Mouse (Mus musculus): ENCODE data around the gene Cyb561d1.
"Not testable (repeated sequence)": the region's sequence is repeated elsewhere in the genome, so short reads cannot be mapped to it uniquely, and the experiment has no call there.

Gene Cyb561d1

DNA sequence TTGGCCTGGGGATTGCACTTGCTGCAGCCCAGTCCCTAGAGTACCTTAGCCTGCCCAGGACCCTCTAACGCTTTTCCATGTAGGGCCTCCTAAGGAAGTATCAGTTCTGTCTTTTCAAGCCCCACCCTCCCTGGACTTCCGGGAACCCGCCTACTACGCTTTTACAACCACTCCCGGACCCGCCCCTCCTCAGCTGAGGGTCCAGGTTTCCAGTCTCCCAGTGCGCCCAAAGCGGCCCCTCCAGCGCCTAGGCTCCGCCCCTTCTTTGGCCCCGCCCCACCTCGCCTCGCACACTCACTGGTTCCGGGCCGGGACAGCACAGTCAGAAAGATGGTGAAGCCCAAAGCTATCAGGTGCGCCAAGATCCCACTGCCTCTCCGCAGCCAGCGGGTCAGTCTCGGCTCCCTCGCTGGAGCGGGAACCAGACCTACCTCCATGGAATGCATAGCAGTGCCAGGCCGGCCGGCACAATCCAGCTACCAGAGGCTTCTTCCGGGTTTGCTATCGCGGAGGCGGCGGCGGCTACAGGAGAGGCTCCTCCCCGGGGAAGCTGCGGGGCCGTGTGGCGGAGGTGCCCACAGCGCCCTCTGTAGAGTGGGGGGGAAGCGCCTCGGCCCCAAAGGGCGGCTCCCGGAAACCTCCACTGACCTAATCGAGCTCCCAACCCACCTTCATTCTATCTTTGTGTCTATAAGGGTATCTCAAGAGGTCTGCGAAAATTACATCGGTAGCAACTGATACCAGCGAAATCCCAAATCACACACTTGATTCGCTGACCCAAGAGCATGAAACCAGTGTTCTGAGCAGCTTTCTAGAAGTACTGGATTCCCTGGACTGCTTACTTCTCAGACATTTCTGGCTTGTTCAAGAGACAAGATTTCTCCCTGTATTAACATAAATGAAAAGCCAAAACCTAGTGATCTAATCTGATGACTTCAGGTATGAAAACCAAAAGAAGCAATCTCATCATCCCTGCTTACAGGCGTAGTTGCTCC, at the start of gene Cyb561d1:
Gene Cyb561d1, minus strand, starts transcription at position 884 of the 995 bp plus-strand sequence.
- peak; percentile 85 to 92 for DNase-seq (ENCODE audit: low spot score in 2 of 2)

DNA sequence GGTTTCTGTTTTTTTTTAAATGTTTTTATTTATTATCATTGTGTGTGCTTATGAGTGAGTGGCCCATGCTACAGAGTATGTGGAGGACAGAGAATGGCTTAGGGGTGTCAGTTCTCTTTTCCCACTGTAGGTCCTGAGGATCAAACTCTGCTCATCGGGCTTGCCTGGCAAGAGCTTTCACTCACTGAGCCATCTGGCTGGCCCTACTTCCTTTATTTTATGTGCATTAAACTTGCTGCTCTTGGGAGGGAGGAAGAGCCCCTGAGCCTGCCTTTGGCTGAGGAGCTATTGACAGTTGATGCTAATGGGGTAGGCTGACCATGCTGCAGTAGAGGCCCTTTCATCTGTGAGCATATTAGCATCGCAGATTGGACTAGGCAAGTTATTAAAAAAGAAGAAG, 45.8 kb upstream of the Cyb561d1 start:
- no peak for DNase-seq (ENCODE audit: low spot score in 2 of 2)

DNA sequence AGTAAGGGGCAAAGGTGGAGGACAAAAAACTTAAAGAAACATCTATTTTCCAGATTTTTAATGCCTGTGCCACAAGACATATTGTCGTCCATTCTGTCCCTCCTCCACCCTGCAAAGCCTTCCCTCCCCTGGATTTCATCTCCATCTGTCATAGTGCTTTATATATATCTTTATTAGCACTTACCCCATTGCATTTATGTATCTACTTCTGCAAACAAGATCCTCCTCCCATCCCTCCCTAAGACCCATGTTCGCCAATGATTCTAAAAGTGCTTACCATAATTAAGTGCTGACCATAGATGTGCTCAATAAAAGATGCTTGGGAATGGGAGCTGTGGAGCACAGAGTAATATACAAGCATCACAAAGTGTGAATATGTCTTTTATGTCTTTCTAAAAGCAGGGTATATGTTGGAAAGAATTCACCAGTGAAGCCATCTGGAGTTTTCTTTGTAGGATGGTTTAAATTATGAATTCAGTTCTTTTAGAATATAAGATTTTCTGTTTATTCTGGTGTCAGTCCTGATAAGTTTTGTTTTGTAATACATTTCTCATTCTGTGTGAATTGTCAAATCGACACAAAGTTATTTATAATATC, 40.3 kb upstream of the Cyb561d1 start:
- no peak for DNase-seq (ENCODE audit: low spot score in 2 of 2)

- not testable (repeated sequence) for DNase-seq (ENCODE audit: low spot score in 2 of 2)
These were observed 36.6 kb upstream of the Cyb561d1 start for GRCm38 (mm10) chr3:108237474-108238102.

- no peak for DNase-seq (ENCODE audit: low spot score in 2 of 2)
These were observed 30.6 kb upstream of the Cyb561d1 start for GRCm38 (mm10) chr3:108231646-108232045.

- DNase-seq (ENCODE audit: low spot score in 2 of 2): no peak
These were observed 26.5 kb upstream of the Cyb561d1 start for GRCm38 (mm10) chr3:108227521-108227920.

DNA sequence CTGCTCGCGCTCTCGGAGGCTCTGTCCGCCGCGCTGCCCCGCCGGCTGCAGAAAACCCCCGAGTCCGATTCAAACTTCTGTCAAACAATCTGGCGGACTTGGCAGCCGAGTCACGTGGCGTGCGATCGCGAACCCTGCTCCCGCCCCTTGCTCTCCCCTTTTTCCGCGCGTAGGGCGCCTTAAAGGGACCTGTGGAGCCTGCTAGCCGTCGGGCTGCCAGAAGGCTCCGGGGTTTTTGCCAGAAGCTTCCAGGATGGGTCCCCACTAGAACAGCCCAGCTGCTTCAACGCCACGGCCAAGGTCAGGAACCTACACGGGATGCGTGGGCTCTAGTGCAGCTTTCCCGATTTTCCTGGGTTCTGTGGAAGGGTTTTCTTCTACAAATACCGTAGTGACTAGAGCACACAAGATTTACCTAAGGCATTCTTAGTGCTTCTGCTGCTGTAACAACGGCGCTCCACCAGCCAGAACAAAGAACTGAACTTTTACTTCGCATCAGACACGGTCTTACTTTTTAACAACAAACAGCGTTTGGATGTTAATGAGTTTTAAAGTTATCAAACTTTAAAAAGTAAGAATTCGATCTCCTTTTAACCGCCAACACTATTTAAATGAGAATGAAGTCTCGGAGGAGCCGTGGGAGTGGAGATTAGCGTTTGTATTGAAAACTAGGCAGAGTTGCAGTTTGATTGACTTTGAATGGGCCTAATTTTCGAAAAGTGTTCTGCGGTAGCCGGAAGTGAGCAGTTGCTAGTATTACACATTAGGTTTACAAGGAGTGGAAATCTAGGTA, 25.7 kb upstream of the Cyb561d1 start, which contains the start of gene Sypl2:
Gene Sypl2, minus strand, starts transcription at position 91 of the 793 bp plus-strand sequence.
- DNase-seq (ENCODE audit: low spot score in 2 of 2): no peak

- no peak for DNase-seq (ENCODE audit: low spot score in 2 of 2)
These were observed 24.9 kb upstream of the Cyb561d1 start for GRCm38 (mm10) chr3:108225711-108226557.

GRCm38 (mm10) chr3:108220661-108221060, 19.6 kb upstream of the Cyb561d1 start:
- DNase-seq (ENCODE audit: low spot score in 2 of 2): no peak

GRCm38 (mm10) chr3:108214734-108215133, 13.7 kb upstream of the Cyb561d1 start:
- DNase-seq (ENCODE audit: low spot score in 2 of 2): no peak

- DNase-seq (ENCODE audit: low spot score in 2 of 2): peak in 1 of 2 experiments; percentile 4
These were observed 11.4 kb upstream of the Cyb561d1 start for GRCm38 (mm10) chr3:108212406-108212805.

DNA sequence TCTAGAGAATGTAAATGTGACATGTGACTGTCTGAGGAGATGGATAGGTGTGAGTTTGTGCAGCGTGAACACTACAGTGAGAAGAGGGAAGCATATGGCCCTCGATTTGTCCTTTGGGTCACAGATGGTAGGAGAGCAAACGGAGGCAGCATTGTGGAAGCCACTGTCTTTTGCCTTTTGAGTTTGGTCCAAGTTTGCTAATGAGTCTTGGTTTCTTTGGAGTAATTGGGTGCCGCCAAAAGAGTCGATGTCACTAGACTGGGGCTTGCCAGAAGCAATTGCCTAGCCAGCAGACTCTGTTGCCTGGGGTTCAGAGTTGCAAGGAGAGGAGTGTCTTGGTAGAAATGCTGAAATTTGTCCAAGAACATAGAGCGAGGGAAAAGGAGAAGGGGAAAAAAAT, 10.8 kb upstream of the Cyb561d1 start:
- peak in 1 of 2 experiments; percentile 10 for DNase-seq (ENCODE audit: low spot score in 2 of 2)

DNA sequence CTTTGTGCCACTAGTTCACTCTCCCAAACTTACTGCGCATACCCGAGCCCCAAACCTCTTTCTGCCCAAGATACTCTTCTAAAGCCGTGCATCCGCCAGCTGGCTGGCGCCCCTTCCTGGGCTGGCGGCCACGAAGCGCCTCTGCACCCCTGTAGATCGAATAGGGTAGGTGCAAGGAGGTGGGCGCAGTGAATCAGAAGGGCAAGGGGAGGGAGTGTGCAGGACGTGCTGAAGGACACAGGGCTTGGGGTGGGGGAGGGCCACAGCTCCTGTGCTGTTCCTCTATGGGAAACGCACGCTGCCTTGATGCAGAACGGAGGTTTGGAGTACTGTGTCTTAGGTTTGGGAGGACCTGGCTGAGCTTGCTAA, 9.7 kb upstream of the Cyb561d1 start, which contains the start of gene Atxn7l2:
Gene Atxn7l2, minus strand, starts transcription at position 164 of the 369 bp plus-strand sequence.
- peak in 1 of 2 experiments; percentile 87 for DNase-seq (ENCODE audit: low spot score in 2 of 2)

DNA sequence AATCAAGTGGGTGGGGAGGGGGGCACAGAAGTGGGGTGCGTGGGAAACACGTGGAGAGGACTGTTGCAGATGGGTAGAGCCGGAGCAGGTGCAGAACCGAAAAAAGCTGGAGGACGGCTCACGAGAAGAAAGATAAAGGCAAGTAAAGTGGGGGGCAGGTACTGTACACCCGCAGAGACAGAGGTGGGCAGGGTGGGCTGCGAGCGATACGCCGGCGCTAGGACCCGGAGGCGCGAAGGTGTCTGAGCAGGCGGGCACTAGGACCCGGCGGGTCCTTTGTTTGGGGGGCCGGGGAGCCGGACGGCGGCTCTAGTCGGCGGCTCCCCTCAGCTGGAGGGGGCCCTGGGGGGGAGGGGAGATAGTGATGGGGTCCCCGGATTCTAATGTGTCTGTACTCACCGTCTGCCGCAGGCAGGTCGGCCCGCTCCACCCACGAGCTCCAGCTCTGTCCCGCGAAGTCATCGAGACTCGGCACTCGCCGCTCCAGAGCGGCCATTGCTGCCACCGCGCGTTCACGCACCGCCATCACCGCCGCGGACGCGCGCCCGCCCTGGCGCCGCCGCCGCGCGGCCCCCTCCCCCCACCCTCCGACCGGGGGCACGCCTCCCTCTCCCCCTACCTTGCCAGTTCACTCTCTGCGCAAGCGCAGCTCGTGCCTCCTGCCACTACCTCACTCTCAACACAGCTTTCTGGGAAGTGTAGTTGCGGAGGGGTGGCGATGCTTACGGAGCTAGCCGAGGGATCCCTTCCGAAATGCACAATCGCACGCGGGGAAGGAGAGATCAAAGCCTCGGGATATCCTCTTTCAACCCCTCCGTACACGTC, 9.1 kb upstream of the Cyb561d1 start:
- peak; percentile 94 for DNase-seq (ENCODE audit: low spot score in 2 of 2)

- DNase-seq (ENCODE audit: low spot score in 2 of 2): no peak
These were observed 8.5 kb upstream of the Cyb561d1 start for GRCm38 (mm10) chr3:108209536-108209935.

- DNase-seq (ENCODE audit: low spot score in 2 of 2): no peak
These were observed 8.0 kb upstream of the Cyb561d1 start for GRCm38 (mm10) chr3:108209001-108209400.

GRCm38 (mm10) chr3:108206731-108207375, 5.8 kb upstream of the Cyb561d1 start:
- DNase-seq (ENCODE audit: low spot score in 2 of 2): peak in 1 of 2 experiments; percentile 7

- DNase-seq (ENCODE audit: low spot score in 2 of 2): peak in 1 of 2 experiments; percentile 6
These were observed 4.6 kb upstream of the Cyb561d1 start for GRCm38 (mm10) chr3:108205601-108206000.

GRCm38 (mm10) chr3:108204470-108204869, 3.5 kb upstream of the Cyb561d1 start:
- DNase-seq (ENCODE audit: low spot score in 2 of 2): no peak

Measured in right cerebral cortex, adult 2 months (tissue).